Mouse (Mus musculus) hindbrain, embryonic 16.5 days (tissue): ENCODE results near the gene Plppr3. TPM values are rescaled to one million over a fixed set of nuclear protein-coding genes. Genes with fewer than 3 reads are reported as not detected.
A peak's percentile ranks its signal among the peaks of the same experiment; 100 is the strongest.

Experiments used
- ATAC-seq: fragments of 200-750 bp; cut with Nextera tagmentation; 2 replicates; pipeline ENCODE4 v1.8.0; 2017; ENCODE audit warnings: moderate TSS enrichment, moderate library complexity
- H3K27ac ChIP-seq: fragments of 300-500 bp; sonication (generic); 2 replicates; pipeline ENCODE4 v1.5.1; 2014; ENCODE audit warnings: low read depth, mild to moderate bottlenecking, control low read depth, low read length, moderate library complexity
- H3K27me3 ChIP-seq: fragments of 300-500 bp; sonication (generic); replicated peaks from 2 replicates; pipeline ENCODE4 v1.6.1; 2014; ENCODE audit warnings: low read length; ENCODE audit not compliant: control insufficient read depth, insufficient read depth
- H3K36me3 ChIP-seq: fragments of 300-500 bp; sonication (generic); 2 replicates; pipeline ENCODE4 v1.6.1; 2014; ENCODE audit warnings: mild to moderate bottlenecking, low read length, moderate library complexity, mixed read lengths; ENCODE audit not compliant: control insufficient read depth, insufficient read depth
- H3K4me1 ChIP-seq: fragments of 300-500 bp; sonication (generic); 2 replicates; pipeline ENCODE4 v1.6.1; 2014; ENCODE audit warnings: low read depth, low read length; ENCODE audit not compliant: control insufficient read depth, insufficient read depth
- H3K4me2 ChIP-seq: fragments of 300-500 bp; sonication (generic); 2 replicates; pipeline ENCODE4 v1.6.1; 2014; ENCODE audit warnings: mild to moderate bottlenecking, low read length, control low read depth, moderate library complexity
- H3K4me3 ChIP-seq: fragments of 300-500 bp; sonication (generic); 2 replicates; pipeline ENCODE4 v1.5.1; 2014; ENCODE audit warnings: mild to moderate bottlenecking, low read length, control low read depth, moderate library complexity
- H3K9ac ChIP-seq: fragments of 300-500 bp; sonication (generic); 2 replicates; pipeline ENCODE4 v1.6.1; 2014; ENCODE audit warnings: low read depth, mild to moderate bottlenecking, control low read depth, low read length, moderate library complexity
- H3K9me3 ChIP-seq: fragments of 300-500 bp; sonication (generic); 2 replicates; pipeline ENCODE4 v1.6.1; 2014; ENCODE audit warnings: mild to moderate bottlenecking, low read length, moderate library complexity; ENCODE audit not compliant: control insufficient read depth
- WGBS: fragments of 180-500 bp; shearing (Covaris S2); extraction: QIAGEN DNeasy Blood & Tissue Kit; methylation state at CpG from one replicate; pipeline ENCODE4 v1.1.7; 2014; 5-methylcytosine and 5-hydroxymethylcytosine counted together
- polyA plus RNA-seq: library from polyadenylated mRNA; unstranded; fragments of >200 nt; fragmentation: Nextera tagmentation; extraction: Ambion mirVana; gene quantifications from 2 replicates; pipeline ENCODE4 v1.2.1, GENCODE M21; 2015

Plppr3 gene
- polyA plus RNA-seq, 1 experiment from 2014 or later = 387 TPM

DNA sequence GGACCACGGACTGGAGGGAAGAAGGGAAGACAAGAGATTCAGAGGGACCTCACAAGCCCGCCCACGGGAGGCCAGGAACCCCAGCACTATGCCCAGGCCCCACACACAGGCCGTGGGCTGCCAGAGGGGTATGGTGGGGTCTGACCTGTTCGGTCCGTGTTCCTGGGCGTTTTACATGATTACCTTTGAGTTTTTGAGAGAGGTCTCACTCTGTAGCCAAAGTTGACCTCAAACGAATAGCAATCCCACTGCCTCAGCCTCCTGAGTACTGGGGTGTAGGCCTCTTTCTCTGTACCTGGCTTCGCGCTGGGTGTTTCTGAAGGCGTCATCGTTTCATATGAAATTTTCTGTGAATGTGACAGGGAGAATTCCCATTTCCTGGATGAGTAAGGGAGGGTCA is 52.7 kb downstream of the Plppr3 start:
- H3K27ac ChIP-seq = no peak overlapping the region
- no peaks in the 10 kb centered on the region for H3K9me3 ChIP-seq
- H3K4me1 ChIP-seq = no peaks in the 10 kb centered on the region
- no peak overlapping the region for H3K4me2 ChIP-seq
- no peak for ATAC-seq
- no peak overlapping the region for H3K4me3 ChIP-seq
- H3K9ac ChIP-seq = no peak overlapping the region
- 91% methylated on average over 12 of the region's 12 CpGs for WGBS
- H3K27me3 ChIP-seq = no peaks in the 10 kb centered on the region
- H3K36me3 ChIP-seq = peaks cover 17% of the 10 kb centered on the region

DNA sequence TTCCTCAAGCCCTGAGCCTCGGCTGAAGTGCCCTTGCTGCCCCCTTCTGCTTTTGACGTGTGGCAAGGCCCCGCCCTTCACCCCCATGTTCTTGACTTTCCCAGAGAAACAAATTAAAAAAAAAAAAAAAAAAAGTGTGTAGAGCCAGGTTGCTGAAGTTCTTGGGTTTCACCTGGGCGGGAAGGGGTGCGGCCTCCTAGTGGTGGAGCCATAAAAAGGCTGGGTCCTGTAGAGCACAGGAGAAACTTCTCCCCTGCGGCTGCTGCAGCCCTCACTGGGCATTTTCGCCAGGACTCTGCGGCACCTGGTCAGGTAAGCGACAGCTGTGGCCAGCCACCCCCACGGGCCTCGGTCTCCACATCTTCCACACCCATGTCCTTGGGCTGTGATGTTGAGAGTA is 53.7 kb downstream of the Plppr3 start, which contains the start of gene Misp:
Gene Misp (plus strand): TSS at position 208 of the 400 bp plus-strand sequence.
- Histone ChIP-seq H3K4me1 (no peaks in the 10 kb centered on the region), H3K9me3 (no peaks in the 10 kb centered on the region), H3K4me3 (no peak within 1 kb of the TSS), H3K4me2 (no peak within 1 kb of the TSS), H3K9ac (no peak within 1 kb of the TSS), H3K36me3 (peaks cover 26% of the 10 kb centered on the region), H3K27ac (no peak within 1 kb of the TSS), H3K27me3 (no peaks in the 10 kb centered on the region)
- no peak for ATAC-seq
- 70% methylated on average over 11 of the region's 11 CpGs for WGBS

DNA sequence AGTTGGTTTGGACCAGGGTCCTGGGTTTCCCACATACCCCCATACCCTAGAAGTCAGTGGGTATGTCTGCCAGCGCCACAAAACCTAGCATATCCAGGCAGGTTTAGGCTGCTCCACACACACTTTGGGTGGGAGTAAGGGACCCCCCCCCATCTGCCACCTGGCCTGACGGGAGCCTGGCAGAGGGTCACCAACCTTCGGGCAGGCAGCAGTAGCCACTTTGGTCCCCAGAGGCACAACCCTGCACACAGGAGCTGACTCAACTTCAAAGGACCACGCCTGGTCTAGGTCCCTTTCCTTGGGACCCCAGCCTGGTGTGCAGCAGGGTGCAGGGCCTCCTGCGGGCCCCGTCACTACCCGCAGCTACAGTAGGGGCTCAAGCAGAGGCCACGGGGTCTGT is 54.2 kb downstream of the Plppr3 start:
- Histone ChIP-seq H3K4me1 (no peaks in the 10 kb centered on the region), H3K9ac (no peak overlapping the region), H3K36me3 (peaks cover 29% of the 10 kb centered on the region), H3K4me2 (no peak overlapping the region), H3K27me3 (no peaks in the 10 kb centered on the region), H3K27ac (no peak overlapping the region), H3K9me3 (no peaks in the 10 kb centered on the region), H3K4me3 (no peak overlapping the region)
- 84% methylated on average over 8 of the region's 8 CpGs for WGBS
- ATAC-seq = no peak

DNA sequence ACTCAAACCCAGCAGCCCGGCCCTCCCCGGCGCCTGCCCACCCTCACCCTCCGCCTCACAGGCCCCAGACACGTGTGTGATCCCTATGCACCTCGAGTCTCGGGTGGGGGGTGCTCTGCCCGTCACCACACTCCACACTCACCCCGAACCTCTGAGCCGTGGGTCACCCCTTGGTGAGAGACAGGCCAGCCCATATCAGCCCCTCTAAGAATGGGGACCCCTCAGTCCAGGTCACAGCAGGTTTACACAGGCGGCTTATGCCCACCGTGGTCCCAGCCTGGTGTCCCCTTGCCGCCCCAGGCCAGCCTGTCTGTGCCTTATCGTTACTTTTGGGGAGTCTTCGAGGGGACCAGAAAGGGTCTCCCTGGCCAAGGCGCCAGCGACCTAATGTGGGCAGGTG is 54.8 kb downstream of the Plppr3 start:
- WGBS = 89% methylated on average over 17 of the region's 17 CpGs
- no peak overlapping the region for H3K9ac ChIP-seq
- H3K4me1 ChIP-seq = no peaks in the 10 kb centered on the region
- no peak for ATAC-seq
- H3K27me3 ChIP-seq = no peaks in the 10 kb centered on the region
- no peaks in the 10 kb centered on the region for H3K9me3 ChIP-seq
- H3K27ac ChIP-seq = no peak overlapping the region
- H3K4me2 ChIP-seq = no peak overlapping the region
- no peak overlapping the region for H3K4me3 ChIP-seq
- H3K36me3 ChIP-seq = peaks cover 35% of the 10 kb centered on the region

GRCm38 (mm10) chr10:79818225-79818624 is 56.2 kb downstream of the Plppr3 start:
- no peak for ATAC-seq
- Histone ChIP-seq H3K27ac (no peak overlapping the region), H3K4me2 (no peak overlapping the region), H3K36me3 (peaks cover 35% of the 10 kb centered on the region), H3K4me3 (no peak overlapping the region), H3K4me1 (no peaks in the 10 kb centered on the region), H3K9ac (no peak overlapping the region), H3K27me3 (no peaks in the 10 kb centered on the region), H3K9me3 (no peaks in the 10 kb centered on the region)
- WGBS = 67% methylated on average over 4 of the region's 4 CpGs

DNA sequence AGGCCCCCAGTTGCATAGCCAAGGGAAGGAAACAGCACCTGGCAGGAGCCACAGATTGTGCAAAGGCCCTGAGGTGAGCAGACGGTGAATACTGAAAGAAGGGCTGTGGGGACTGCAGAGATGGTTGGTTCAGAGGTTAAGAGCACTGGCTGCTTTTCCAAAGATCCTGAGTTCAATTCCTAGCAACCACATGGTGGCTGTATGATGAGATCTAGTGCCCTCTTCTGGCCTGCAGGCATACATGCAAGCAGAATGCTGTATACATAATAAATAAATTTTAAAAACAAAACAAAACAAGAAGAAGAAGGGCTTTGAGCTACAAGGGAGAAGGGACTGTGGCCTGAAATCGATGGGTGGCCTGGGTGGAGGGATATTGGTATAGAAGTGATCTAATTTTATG is 57.3 kb downstream of the Plppr3 start:
- no peak for ATAC-seq
- Histone ChIP-seq H3K27me3 (no peaks in the 10 kb centered on the region), H3K36me3 (peaks cover 40% of the 10 kb centered on the region), H3K4me3 (no peak overlapping the region), H3K9ac (no peak overlapping the region), H3K4me2 (no peak overlapping the region), H3K9me3 (no peaks in the 10 kb centered on the region), H3K27ac (no peak overlapping the region), H3K4me1 (no peaks in the 10 kb centered on the region)
- WGBS = 86% methylated on average over 2 of the region's 2 CpGs

DNA sequence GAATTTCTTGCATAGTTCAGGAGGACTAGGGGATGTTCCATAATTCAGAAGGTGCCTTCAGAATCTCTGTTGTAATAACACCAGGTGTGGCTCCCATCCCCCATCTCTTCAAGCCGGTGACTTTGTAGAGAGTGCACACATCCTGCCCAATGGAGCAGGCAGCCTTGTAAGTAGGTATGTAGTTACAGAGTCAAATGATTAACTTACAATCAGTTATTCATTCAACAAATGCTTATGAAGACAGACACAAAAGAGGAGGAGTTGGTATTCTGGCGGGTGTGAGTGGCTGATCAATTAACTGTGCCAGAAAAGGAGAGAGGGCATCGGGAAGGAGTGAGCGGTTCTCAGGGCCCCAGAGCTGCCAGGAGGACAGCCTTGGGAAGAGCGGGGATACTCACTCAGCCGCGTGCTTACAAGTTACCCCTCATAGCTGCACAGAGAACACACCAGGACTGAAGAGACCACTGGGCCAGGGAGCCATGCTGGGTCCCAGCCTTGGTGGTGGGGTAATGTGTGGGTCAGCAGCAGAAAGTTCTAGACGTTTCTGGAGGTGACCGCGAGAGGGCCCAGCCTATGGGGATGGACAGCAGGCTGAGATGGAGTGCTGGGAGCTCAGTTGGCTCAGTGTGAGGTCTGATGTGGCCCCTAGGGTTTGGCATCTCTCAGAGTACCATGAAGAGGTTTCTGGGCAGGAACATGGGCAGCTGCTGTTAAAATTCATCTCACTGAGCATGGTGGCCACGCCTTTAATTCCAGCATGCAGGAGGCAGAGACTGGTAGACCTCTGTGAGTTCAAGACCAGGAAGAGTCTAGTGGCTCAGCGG is 58.6 kb downstream of the Plppr3 start:
- H3K9ac ChIP-seq = no peak overlapping the region
- no peak for ATAC-seq

DNA sequence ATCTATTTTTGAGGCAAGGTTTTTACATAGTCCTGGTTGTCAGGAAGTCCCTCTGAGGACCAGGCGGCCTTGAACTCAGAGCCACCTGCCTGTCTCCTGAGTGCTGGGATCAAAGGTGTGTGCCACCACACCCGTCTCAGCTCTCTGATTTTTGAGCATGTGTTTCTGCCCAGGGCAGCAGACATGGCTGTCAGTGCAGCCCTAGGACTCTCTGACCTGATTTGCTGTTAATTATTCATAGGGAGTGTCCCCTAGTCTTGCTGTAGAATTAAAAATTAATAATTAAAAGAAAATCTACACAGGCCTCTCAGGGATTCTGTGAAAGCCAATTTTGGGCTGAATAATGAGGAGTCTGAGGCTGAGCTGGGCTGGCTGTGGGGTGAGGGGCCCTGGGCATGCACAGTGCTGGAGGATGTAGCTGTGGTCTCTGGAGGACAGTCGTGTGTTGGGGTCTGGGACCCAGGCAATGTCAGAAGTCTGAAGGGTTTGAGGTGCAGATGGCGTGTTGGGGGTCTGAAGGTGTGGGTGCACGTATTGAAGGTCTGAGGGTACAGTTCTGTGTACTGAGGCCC is 60.1 kb downstream of the Plppr3 start:
- Histone ChIP-seq H3K9ac (no peak overlapping the region), H3K4me2 (no peak overlapping the region), H3K9me3 (no peaks in the 10 kb centered on the region), H3K36me3 (peaks cover 43% of the 10 kb centered on the region), H3K4me3 (no peak overlapping the region), H3K4me1 (no peaks in the 10 kb centered on the region), H3K27ac (no peak overlapping the region; the same call in 1 of the 2 replicates), H3K27me3 (no peaks in the 10 kb centered on the region)
- 85% methylated on average over 5 of the region's 5 CpGs for WGBS
- ATAC-seq = no peak

More for the DNA sequence above, 58.6 kb downstream of the Plppr3 start:
- H3K4me1 ChIP-seq = no peaks in the 10 kb centered on the region
- peaks cover 46% of the 10 kb centered on the region for H3K36me3 ChIP-seq
- no peak overlapping the region for H3K4me2 ChIP-seq
- no peak overlapping the region for H3K4me3 ChIP-seq
- no peaks in the 10 kb centered on the region for H3K9me3 ChIP-seq
- H3K27me3 ChIP-seq = no peaks in the 10 kb centered on the region
- no peak overlapping the region for H3K27ac ChIP-seq
- WGBS = 83% methylated on average over 12 of the region's 12 CpGs

DNA sequence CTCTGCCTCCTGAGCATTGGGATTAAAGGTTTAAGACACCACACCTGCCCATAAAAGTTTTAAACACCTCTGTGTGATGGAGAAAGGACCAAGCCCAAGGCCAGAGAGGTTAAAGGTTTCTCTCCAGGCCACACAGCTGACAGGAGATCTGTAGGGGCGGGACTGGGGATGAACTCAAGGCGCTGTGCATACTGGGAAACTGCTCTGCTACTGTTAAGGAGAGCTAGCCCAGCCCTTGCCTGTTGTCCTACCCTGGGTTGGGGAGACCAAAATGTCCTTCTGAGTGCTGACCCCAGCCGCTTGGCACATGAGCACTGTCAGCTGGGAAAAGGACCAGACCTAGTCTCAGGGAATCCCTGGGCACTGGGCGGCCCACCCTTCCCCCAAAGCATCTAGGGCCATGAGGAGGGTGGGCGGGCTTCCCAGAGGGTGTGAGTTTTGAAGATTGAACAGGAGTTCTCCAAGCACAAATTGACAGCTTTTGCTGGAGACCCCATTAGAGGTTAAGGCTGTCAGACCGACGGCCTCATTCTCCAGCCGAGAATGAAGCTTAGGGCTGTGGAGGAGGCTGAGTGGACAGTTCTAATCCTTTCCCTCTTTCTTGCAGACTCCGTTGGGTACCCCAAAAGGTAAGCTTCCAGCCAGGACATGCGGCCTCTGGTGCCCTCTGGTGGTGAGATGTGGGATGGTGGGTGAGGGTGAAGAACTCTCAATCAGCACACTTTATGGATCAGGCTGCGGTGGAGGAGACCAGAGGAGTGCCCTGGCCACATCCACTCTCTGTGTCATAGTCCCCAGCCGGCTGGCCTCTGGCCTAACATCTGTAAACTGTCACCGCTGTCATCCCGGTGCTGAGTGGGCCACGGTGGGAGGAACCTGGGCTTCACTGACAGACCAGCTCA is 62.4 kb downstream of the Plppr3 start:
- peaks cover 3% of the 10 kb centered on the region; the same call in 1 of the 2 replicates for H3K4me1 ChIP-seq
- peak; percentile 49 for ATAC-seq
- H3K36me3 ChIP-seq = peaks cover 51% of the 10 kb centered on the region
- H3K4me2 ChIP-seq = no peak overlapping the region
- no peaks in the 10 kb centered on the region for H3K9me3 ChIP-seq
- H3K4me3 ChIP-seq = no peak overlapping the region
- 33% methylated on average over 15 of the region's 15 CpGs for WGBS
- no peaks in the 10 kb centered on the region for H3K27me3 ChIP-seq
- no peak overlapping the region for H3K9ac ChIP-seq
- no peak overlapping the region for H3K27ac ChIP-seq
